Mouse (Mus musculus) forebrain, postnatal 0 days (tissue): Measurements from ENCODE around the gene Lsm12. TPM values are rescaled to one million over a fixed set of nuclear protein-coding genes. Genes with fewer than 3 reads are reported as not detected.

Source experiments
- ATAC-seq: fragments of 200-750 bp; cut with Nextera tagmentation; 2 replicates; pipeline ENCODE4 v1.8.0; 2017; ENCODE audit warnings: mild to moderate bottlenecking, moderate library complexity
- DNase-seq: peaks from one replicate; pipeline ENCODE4 v3.0.0-alpha.2; 2015
- H3K27ac ChIP-seq: fragments of 300-500 bp; sonication (generic); 2 replicates; pipeline ENCODE4 v1.5.1; 2014; ENCODE audit warnings: low read depth, mild to moderate bottlenecking, antibody characterized with exemption, low read length, moderate library complexity, mixed read lengths
- H3K27me3 ChIP-seq: fragments of 300-500 bp; sonication (generic); 2 replicates; pipeline ENCODE4 v1.6.1; 2014; ENCODE audit warnings: mild to moderate bottlenecking, low read length, mixed read lengths; ENCODE audit not compliant: insufficient read depth
- H3K36me3 ChIP-seq: fragments of 300-500 bp; sonication (generic); 2 replicates; pipeline ENCODE4 v1.6.1; 2014; ENCODE audit warnings: mild to moderate bottlenecking, moderate library complexity; ENCODE audit not compliant: insufficient read depth
- H3K4me1 ChIP-seq: fragments of 300-500 bp; sonication (generic); 2 replicates; pipeline ENCODE4 v1.6.1; 2014; ENCODE audit warnings: antibody characterized with exemption; ENCODE audit not compliant: insufficient read depth
- H3K4me2 ChIP-seq: fragments of 300-500 bp; sonication (generic); 2 replicates; pipeline ENCODE4 v1.6.1; 2014; ENCODE audit warnings: low read depth, mild to moderate bottlenecking, moderate library complexity
- H3K4me3 ChIP-seq: fragments of 300-500 bp; sonication (generic); 2 replicates; pipeline ENCODE4 v1.5.1; 2014; ENCODE audit warnings: low read depth, low read length, mixed read lengths
- H3K9ac ChIP-seq: fragments of 300-500 bp; sonication (generic); 2 replicates; pipeline ENCODE4 v1.6.1; 2014; ENCODE audit warnings: mild to moderate bottlenecking
- H3K9me3 ChIP-seq: fragments of 300-500 bp; sonication (generic); 2 replicates; pipeline ENCODE4 v1.6.1; 2016; ENCODE audit warnings: low read length
- CTCF ChIP-seq: sonication (generic); IDR thresholded peaks from 2 replicates; pipeline ENCODE4 v1.5.1; 2016; ENCODE audit warnings: antibody characterized with exemption, control low read depth, low read depth
- WGBS: fragments of 180-500 bp; shearing (Covaris S2); extraction: QIAGEN DNeasy Blood & Tissue Kit; methylation state at CpG from one replicate; pipeline ENCODE4 v1.1.7; 2014; 5-methylcytosine and 5-hydroxymethylcytosine counted together
- polyA plus RNA-seq: library from polyadenylated mRNA; unstranded; fragments of >200 nt; fragmentation: Nextera tagmentation; extraction: Ambion mirVana; gene quantifications from 2 replicates; pipeline ENCODE4 v1.2.1, GENCODE M21; 2015
- total RNA-seq: library from RNA; depleted of rRNA; stranded (reverse); fragments of >200 nt; gene quantifications from 2 replicates; pipeline ENCODE4 v1.2.3, GENCODE M21; 2014; rRNA removed

Gene Lsm12
- 76.7 and 86.4 TPM in 2 replicates for total RNA-seq
- polyA plus RNA-seq = 145 and 154 TPM in 2 replicates

DNA sequence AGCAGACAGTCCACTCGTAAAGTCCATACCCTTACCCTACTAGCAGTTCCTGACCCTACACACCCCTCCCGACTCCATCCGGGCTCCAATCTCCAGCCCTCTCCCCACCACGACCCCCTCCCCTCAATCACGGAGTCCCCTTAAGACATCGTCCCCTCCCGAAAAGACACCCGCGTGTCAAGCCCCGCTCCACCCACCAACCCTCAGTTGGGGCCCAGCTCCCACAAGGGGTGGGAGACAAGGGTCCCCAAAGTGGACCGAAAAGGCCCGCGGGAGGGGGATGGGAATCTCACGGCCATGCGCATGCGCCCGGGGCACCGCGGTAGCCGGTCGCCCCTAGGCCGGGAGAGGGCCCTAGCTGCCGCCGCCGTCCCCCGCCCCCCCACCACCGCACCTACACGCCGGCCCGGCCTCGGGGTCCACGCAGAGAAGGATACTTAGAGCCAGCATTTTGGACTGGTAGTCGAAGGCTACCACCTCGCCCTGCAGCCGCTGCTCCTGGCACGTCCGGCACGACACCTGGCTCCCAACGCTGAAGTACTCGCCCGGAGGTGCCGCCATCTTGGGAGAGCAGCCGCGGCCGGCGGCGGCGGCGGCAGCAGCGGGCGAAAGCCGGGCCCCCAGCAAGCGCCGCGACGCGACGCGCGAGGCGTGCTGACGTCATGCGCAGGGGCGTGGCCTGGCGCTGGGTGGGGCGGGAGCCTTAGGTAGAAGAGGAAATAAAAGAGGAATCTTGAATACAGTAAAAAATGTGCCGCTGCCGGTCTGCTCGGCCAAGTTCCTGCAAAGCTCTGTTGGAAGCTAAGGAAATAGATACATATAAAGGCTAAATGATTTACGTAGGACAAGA is at the start of gene Lsm12:
Lsm12 (minus strand) TSS at position 651 of the 850 bp plus-strand sequence.
- Histone ChIP-seq H3K9me3 (no peaks in the 10 kb centered on the region), H3K27ac (peak within 1 kb of the TSS; percentile 96), H3K9ac (peak within 1 kb of the TSS; percentile 93), H3K4me1 (peaks cover 21% of the 10 kb centered on the region), H3K4me2 (peak within 1 kb of the TSS; percentile 64), H3K27me3 (no peaks in the 10 kb centered on the region), H3K36me3 (peaks cover 18% of the 10 kb centered on the region), H3K4me3 (peak within 1 kb of the TSS; percentile 92)
- TF ChIP-seq CTCF = no peak
- 4% methylated on average over 69 of the region's 70 CpGs for WGBS
- ATAC-seq = peak; percentile 88
- DNase-seq = peak; percentile 97

DNA sequence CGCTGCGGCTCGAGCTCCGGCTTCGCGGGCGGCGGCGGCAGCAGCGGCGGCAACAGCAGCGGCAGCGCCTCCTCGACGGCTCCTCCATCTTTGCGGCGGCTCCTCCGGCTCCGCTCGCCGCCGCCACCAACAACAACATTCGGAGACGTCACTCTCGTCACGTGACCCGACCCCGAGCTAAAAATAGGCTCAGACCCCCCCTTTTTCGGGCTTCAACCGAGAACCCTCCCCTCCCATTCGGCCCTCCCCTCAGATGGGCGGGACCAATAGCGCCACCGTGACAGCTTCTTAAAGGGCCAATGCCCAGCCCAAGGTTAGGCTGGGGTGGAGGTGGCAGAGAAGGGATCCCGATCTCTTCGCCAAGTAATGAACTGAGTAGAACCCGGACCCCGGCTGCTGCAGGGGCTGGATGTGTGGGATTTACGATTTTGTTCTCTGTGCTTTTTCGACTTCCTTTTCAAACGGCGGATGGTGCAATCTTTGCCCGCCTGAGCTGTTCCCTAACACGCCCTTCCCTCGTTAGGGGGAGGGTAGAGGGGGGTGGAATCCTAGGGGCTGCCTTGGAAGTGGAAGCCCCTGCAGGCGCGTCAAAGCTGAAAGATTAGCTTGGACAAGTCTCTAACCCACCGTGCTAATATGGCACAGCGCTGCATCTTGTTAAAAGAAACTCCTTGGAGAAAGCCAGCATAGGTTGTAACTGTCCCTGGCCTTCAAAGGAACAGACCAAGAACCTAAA is 45.1 kb upstream of the Lsm12 start, which contains the start of gene Hdac5:
Hdac5 (minus strand) TSS at position 161 of the 736 bp plus-strand sequence.
- WGBS = 3% methylated on average over 49 of the region's 49 CpGs

DNA sequence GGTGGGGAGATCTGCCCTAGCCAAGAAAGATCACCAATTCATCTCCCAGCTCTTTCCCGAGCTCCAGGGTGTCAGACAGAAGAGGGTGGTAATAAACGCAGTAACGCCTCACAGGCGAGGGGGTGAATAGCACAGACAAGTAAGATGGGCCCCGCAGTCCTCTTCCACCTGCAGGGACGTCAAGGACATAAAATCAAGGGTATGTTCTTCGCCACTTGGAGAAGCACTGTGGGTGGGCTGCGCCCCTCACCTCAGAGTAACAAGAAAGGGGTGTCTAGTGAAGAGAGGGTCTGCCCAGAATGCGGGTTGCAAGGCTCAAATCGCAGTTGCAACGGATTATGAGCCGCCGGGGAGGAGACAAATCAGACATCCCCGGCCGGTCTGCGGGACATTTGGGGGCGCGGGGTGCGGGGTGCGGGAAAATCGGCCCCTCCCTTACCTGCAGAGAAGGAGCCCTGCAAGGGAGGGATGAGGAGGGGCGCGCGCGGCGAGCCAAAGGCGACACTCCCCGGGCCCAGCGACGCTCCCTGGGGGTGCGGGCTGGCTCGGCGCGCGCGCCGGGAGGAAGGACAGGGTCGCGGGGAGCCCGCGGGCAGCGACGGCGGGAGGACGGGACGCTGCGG is 44.3 kb upstream of the Lsm12 start:
- ATAC-seq = peak; percentile 44
- TF ChIP-seq CTCF = peak; percentile 39; the same call in 1 of the 2 replicates
- Histone ChIP-seq H3K27ac (peak overlapping the region; percentile 95), H3K36me3 (no peaks in the 10 kb centered on the region), H3K4me2 (peak overlapping the region; percentile 74), H3K9ac (peak overlapping the region; percentile 86), H3K27me3 (no peaks in the 10 kb centered on the region), H3K9me3 (no peaks in the 10 kb centered on the region), H3K4me1 (peaks cover 27% of the 10 kb centered on the region), H3K4me3 (peak overlapping the region; percentile 96)
- peak; percentile 67 for DNase-seq
- 2% methylated on average over 27 of the region's 47 CpGs for WGBS

More for the DNA sequence above, 45.1 kb upstream of the Lsm12 start, which contains the start of gene Hdac5:
- no peaks in the 10 kb centered on the region for H3K27me3 ChIP-seq
- peak; percentile 16; the same call in 1 of the 2 replicates for TF ChIP-seq CTCF
- ATAC-seq = peak; percentile 89
- H3K4me3 ChIP-seq = peak within 1 kb of the TSS; percentile 96
- peak within 1 kb of the TSS; percentile 95 for H3K27ac ChIP-seq
- peak within 1 kb of the TSS; percentile 74 for H3K4me2 ChIP-seq
- peaks cover 27% of the 10 kb centered on the region for H3K4me1 ChIP-seq
- peak; percentile 98 for DNase-seq
- peak within 1 kb of the TSS; percentile 86 for H3K9ac ChIP-seq
- H3K36me3 ChIP-seq = no peaks in the 10 kb centered on the region
- no peaks in the 10 kb centered on the region for H3K9me3 ChIP-seq

DNA sequence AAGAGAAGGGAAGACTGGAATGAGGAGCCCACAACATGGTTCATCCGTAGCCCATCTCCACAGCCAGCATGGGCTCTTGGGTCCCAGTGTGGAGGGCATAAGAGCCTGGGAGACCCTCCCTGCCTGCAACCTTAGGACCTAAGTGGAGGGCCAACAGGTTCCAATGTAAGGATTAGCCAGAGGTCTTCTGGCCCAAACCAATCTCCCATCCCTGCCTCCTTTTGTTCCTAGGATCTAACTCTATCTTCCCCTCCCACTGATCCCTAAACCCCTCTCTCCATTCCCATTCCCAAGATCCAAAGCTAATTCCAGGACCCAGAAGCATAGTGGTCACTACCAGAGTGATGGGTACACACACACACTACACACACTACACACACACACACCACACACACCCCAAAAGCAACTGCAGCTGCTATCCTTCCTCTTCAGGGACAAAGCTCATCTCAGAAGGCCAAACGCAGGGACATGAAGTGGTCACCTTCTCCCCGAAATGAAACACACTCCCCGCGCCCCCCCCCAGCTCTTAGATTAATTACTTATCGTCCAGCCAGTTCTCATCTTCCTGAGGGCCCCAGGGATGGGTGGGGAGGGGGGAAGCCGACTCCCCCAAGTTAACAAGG is 43.7 kb upstream of the Lsm12 start:
- H3K4me1 ChIP-seq = peaks cover 27% of the 10 kb centered on the region
- ATAC-seq = no peak
- peak overlapping the region; percentile 74 for H3K4me2 ChIP-seq
- H3K4me3 ChIP-seq = peak overlapping the region; percentile 96
- no peak for DNase-seq
- H3K36me3 ChIP-seq = peaks cover 6% of the 10 kb centered on the region
- H3K27me3 ChIP-seq = no peaks in the 10 kb centered on the region
- no peak for TF ChIP-seq CTCF
- H3K9me3 ChIP-seq = no peaks in the 10 kb centered on the region
- WGBS = 16% methylated on average over 7 of the region's 7 CpGs
- H3K9ac ChIP-seq = peak overlapping the region; percentile 86
- H3K27ac ChIP-seq = peak overlapping the region; percentile 95

DNA sequence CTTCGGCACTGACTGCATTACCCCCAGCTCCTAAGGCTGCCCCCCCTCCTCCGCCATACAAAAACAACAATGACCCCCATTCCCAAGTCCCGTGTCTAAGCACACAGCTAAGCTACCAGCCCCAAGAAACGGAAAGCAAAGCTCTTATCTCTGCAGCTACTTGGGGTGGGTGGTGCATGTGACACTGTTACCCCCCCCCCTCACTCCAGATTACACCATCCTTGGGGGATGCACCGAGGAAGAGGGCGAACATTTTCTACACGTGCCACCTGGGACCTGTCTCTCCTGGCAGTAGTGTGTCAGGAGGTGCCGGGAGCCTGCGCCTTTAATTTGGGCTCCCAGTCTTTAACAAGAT is 43.1 kb upstream of the Lsm12 start:
- TF ChIP-seq CTCF = no peak
- 6% methylated on average over 9 of the region's 9 CpGs for WGBS
- Histone ChIP-seq H3K27ac (peak overlapping the region; percentile 95), H3K9me3 (no peaks in the 10 kb centered on the region), H3K4me2 (peak overlapping the region; percentile 74), H3K4me3 (peak overlapping the region; percentile 96), H3K27me3 (no peaks in the 10 kb centered on the region), H3K9ac (peak overlapping the region; percentile 86), H3K36me3 (peaks cover 12% of the 10 kb centered on the region), H3K4me1 (peaks cover 27% of the 10 kb centered on the region)
- peak; percentile 1 for ATAC-seq
- peak; percentile 53 for DNase-seq
